Mouse (Mus musculus) monocyte, adult 5-6 weeks (primary cell): Measurements from ENCODE around the gene Zfp64. TPM values are rescaled to one million over a fixed set of nuclear protein-coding genes. Genes with fewer than 3 reads are reported as not detected.

Experiments used
- ATAC-seq: fragments of 153-309, 156-312 bp; replicated peaks from 2 replicates; pipeline ENCODE4 v1.8.0; 2017; ENCODE audit warnings: mild to moderate bottlenecking; ENCODE audit not compliant: low TSS enrichment, insufficient number of reproducible peaks, severe bottlenecking, poor library complexity, low FRiP score
- total RNA-seq: library from RNA; stranded (forward); fragments of 200-1000, 200-491, 200-594 nt; gene quantifications from 3 replicates; pipeline ENCODE4 v1.2.3, GENCODE M21; 2017

Gene Zfp64
- total RNA-seq, 1 experiment from 2014 or later: 6.8 TPM

- ATAC-seq: no peak
These were observed 4.0 kb upstream of the Zfp64 start for GRCm38 (mm10) chr2:168959339-168959885.

DNA sequence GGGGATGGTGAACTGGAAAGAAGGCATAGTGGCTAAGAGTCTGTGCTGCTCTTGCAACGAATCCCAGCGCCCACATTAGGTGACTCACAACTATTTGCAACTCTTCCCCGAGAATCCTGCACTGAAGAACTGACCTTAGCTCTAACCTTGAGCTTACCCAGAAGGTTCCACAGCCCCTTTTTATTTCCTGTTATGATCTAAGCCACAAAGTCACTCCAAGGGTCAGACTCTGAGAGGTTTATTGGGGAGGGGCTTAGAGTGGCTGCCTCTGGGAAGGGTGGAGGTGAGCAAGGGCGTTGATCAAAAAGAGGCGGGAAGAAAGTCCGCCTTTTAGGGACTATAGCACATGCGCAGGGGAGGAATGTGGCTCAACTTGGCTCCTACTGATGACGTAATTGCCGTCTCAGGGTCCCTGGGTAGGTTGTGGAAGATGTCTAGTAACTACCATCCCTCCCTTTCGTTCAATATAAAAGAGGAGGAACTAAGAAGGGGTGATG, 511 bp upstream of the Zfp64 start:
- no peak for ATAC-seq

DNA sequence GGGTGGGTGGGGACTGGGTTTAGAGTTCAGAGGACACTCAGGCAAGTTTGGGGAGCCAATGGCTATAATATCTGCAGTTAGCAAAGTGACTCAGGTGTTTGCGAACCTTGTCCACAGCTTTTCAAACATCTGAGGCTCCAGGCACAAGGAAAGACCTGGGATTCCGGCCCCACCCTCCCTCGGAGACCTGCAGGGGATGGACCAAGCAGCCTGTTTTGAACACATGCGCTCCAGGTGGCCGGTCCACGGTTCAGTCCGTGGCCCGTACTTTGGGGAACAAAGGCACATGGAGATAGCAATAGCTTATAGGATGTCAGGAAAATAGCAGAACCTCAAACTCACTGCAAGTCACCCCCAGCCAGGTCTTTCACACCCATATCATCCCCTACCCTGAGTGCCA, 1.0 kb downstream of the Zfp64 start:
- ATAC-seq: no peak

- ATAC-seq: no peak
These were observed 6.9 kb downstream of the Zfp64 start for GRCm38 (mm10) chr2:168948506-168948905.

DNA sequence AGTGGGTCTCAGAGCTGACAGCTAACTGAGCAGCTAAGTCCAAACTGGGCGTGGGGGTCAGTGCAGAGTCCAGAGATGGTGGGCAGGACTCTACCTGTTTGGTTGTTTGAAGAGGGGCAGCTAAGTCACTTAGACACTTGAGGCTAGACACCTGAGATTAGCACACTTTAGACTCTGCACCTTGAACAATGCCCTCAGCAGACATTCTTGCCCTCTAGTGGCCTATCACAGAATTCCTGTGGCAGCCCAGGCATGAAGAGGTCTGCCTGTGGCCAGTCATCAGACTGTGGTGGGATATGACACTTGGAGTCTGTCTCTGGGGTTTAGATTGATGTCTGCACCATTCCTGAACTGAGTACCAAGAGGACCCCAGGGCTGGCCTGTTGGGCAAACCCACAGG, 7.7 kb downstream of the Zfp64 start:
- ATAC-seq: no peak

DNA sequence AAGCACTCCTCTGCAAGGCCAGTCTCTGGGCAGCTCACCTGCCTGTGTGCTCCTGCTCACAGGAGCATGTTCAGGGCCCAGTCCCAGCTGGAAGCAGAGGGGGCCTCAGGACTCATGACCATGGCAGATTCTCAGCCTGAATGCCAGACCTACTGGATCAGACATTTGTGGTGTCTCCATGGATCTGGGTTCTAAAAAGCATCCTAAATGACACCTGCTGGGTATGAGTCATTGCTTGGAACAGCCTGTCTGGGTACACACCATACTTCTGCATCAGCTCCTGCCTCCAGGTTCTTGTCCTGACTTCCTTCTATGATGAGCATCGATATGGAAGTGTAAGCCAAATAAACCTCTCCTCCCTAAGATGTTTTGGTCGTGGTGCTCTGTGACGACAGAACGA, 11.4 kb downstream of the Zfp64 start:
- no peak for ATAC-seq

DNA sequence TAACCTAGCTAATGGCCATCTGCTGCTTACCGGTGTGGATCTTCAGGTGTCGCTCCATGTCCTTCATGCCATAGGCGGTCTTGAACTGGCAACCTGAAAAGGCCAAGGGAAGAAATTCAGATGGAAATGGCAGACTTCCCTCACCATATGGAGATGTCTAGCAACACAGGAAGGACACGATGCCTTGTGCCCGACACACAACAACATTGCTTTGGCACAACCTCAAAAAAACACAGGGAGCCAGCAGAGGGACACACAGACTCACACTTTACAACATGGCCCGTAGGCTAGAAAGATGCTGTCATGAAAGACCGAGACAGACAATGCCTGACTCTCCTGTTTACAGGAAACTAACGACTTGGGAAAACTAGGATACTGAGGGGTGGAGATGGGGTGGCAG, 15.4 kb downstream of the Zfp64 start:
- ATAC-seq: no peak

DNA sequence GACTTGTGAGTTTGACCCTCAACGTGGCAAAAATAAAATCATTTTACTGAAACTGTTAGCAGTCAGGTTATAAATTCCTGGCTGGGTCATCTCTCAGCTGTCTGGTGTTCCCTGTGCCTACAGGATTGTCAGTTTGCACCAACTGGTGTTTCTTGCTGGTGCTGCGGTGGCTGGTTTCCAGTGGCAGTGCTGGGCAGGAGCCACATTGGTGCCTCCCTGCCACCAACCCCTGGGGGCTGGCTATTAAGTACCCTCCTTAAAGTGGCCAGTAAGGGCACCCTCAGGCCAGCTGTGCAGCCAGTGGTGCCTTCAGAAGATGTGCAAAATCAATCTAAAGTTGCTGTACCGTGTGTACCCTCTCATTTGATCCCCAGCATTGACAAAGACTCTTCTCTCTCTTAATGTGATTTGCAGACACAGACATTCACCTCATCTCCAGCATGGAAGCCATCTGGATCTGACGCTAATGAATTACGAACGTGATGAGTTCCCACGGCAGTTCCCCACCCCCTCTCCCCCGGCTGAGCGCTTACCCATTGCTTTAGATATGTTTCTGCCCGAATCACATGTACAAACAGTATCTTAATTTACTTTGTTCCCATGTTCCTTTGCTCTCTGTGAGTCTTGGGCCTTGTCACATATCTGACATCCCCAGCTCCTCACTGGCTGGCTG, 16.0 kb downstream of the Zfp64 start:
- ATAC-seq: no peak

GRCm38 (mm10) chr2:168936896-168937295, 18.5 kb downstream of the Zfp64 start:
- ATAC-seq: no peak

DNA sequence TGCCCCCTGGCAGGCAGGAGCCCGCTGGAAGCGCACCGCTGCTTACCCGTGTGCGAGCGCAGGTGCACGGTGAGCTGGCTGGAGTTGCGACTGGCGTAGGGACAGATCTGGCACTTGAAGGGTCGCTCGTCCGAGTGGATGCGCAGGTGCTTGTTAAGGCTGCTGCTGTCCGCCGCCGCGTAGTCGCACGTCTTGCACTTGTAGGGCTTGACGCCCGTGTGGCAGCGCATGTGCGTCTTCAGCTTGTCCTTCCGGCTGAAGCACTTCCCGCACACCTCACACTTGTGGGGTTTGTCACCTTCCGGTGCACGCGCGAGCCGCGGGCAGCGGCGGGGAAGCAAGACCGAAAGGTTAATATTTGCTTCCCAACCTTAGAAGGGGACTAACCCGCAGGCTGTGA, 20.2 kb downstream of the Zfp64 start:
- no peak for ATAC-seq

DNA sequence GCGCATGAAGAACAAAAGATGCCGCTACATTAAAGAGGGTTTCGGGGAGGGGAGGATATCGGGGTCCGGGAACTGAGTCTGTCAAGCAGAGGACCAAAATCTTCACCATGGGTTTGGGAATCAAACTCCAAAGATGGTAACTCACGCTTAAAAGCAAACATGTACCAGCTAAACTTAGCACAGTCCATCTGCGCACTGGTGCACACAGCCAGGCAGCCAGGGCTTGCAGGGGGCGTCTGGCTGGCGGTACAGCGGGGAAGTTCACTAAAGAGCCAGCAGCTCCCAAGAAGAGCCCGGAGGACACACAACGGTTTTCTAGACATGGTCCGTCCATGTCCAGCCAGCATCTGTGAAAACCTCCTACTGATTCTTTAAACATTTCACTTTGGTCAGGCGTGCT, 23.7 kb downstream of the Zfp64 start:
- ATAC-seq: no peak

DNA sequence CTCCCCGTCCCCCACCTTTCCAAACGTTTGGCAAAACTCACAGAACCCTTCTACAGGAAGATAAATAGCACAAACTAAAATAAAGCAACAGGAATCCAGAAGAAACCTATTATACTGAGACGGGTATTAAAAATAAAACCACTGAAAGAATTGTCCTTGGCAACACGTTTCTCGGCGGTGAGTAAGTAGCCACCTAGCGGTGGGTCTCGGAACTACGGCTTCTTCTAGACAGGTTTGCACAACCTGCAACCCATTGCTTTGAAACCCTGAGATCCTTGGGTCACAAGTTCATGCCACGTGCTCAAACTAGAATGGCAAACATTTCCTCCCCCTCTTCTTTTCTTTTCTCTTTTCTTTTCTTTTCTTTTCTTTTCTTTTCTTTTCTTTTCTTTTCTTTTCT, 25.7 kb downstream of the Zfp64 start:
- ATAC-seq: no peak

- ATAC-seq: no peak
These were observed 28.0 kb downstream of the Zfp64 start for GRCm38 (mm10) chr2:168927401-168927800.

DNA sequence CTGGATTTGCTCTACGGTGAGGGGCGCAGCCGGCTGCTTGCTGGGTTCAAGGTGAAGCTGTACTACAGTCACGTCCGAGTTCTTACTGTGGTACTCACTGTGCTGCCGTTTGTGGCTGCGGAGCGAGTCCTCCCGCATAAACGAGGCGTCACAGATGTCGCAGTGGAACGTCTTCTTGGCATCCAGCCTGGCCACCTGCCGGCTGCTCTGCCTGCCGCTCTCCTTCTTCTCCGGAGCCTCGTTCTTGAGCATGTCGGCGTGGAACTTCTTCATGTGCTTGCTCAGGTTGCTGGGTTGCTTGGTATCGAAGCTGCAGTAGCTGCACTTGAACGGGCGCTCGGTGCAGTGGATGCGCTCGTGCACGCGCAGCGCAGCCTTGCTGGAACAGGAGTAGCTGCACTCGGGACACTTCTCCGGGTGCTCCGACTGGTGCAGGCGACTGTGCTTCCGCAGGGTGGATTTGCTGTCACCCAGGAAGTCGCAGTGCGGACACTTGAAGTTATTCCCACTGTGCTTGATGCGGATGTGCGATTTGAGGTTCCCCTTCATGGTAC, 29.1 kb downstream of the Zfp64 start:
- no peak for ATAC-seq

DNA sequence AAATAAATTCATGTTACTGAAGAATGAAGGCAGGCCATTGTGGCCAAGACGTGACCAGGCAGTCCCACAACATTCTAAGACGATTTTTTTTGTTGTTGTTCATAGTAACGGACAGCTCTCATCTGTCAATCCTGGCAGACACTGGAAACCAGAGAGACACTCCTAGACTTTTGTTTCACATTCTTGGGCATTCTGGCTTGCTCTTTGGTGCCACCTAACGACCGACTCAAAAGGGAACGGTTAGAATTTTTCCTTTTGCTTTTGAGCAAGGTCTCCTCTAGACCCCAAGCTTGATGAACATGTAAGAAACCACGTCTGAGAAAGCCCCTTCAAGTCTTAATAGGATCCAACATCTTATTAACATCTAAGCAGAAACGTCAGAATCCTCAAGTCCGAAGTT, 31.7 kb downstream of the Zfp64 start:
- ATAC-seq: no peak

DNA sequence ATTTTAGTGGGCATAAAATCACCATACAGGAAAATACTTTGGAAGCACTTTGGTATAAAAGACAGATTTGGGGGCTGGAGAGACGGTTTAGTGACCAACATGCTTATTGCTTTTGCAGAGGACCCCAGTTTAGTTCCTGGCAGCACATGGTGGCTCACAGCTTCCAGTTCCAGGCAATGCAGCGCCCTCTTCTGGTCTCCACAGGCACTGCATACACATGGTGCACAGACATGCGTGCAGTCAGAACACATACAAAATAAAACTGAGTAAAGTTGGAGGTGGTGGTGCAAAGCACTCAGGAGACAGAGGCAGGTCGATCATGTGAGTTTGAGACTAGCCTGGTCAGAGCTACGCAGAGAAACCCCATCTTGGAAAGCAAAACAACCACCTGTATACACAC, 32.9 kb downstream of the Zfp64 start:
- no peak for ATAC-seq

DNA sequence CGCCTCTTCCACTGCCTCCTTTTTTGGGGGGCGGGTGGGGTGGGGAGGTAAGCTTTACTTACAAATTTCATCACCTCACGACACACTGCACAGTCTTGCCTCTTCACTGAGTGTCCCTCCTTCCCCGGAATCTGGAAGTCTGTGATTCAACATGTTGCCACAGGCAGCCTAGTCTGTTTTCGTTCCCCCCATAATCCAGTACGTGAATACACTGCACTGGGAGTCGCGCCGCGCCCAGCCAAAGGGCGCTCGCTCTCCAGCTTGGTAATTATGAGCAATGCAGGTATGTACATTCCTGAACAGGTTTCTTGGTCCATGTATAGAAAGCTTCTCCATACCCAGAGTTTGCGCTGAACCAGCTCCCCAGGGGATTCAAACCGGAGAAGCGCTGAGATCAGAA, 35.4 kb downstream of the Zfp64 start:
- no peak for ATAC-seq

DNA sequence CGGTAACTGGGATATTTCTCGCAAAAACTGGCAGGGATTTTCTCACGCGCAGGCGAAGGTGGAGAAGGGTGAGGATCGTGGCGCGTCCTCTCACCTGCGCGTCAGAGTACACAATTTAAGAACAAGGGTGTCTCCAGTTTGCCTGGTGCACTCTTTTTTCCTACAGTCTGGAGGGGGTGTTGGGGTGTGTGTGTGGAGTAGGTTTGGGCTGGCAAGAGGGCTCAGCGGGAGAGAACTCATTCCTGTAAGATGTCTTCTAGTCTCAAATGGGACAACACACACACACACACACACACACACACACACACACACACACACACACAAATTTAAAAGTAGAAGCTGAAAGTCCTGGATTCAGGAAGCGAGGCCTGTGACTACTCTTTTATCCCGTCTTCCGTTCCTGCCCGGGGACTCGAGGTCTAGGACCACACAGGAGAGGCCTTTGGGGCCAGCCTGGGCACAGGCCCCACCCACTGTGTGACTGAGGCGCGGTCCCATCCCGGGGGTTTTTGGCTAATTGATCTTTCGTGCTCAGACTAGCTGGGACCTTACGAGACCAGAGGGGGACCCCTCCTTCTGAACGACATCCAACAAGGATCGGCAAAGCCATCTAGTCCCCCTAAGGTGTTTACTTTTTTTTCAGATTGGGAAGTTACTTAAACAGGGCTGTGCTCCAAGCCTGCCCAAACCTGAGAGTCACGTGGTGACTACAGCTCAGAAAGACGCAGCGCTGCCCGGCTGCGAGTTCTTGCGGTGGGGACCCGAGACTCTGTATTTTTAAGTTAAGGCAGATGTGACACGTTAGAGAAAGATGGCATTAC, 42.3 kb downstream of the Zfp64 start:
- no peak for ATAC-seq

DNA sequence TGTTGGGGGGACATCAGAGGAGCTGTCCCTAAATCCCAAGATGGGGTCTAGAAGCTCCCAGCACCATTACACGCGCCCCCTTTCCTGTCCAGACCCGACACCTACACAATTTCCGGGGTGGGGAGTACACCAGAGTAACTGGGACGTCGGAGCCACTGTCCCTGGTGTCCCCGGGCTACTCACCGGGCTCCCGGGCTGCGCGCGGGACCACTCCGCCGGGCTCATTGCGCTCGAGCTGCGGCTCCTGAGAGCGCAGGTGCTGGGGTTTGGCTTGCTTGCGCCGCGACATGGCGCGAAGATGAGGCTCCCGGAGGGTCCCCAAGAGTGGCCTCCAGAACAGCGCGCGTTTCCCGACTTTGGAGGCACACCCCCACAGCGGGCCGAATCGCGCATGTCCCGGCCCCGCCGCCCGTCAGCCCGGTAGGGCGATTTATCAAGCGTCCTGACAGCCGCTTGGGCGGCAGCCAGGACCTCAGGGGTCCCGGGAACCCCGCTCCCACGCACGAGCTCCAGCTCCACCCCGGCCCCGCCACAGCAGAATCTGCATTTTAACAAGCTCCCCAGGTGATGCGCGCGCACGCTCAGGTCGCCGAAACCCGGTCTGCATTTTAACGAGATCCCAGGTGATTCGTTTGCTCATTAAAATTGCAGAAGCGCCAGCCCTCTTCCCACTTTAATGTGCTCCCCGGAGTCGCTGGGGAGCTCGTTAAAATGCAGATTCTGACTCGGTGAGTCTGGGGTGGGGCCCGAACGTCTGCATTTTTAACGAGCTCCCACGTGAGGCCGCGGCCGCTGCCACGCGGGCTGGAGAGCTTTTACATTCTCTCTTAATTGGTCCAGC, 43.1 kb downstream of the Zfp64 start:
- ATAC-seq: no peak
